Mouse (Mus musculus) pancreas, adult 10 weeks (tissue): ENCODE data around the gene Gm49392. TPM values are rescaled to one million over a fixed set of nuclear protein-coding genes. Genes with fewer than 3 reads are reported as not detected.

Experiments used
- polyA plus RNA-seq: library from polyadenylated mRNA; stranded (reverse); fragments of 350-450 nt; fragmentation: Illumina TruSeq; extraction: RNeasy Lipid Tissue Mini Kit (QIAGEN cat#74804); gene quantifications from one replicate; pipeline ENCODE4 v1.2.3, GENCODE M21; 2015; ENCODE audit warnings: low read depth, low replicate concordance; ENCODE audit not compliant: insufficient read depth

Gene Gm49392
- polyA plus RNA-seq = not detected

GRCm38 (mm10) chr13:60896794-60897193 is at the start of gene Gm49392:
TSS of gene Gm49392 (minus strand) at chr13:60896894.

GRCm38 (mm10) chr13:60941884-60942283 is 45.2 kb upstream of the Gm49392 start, which contains the start of gene Tpbpa:
TSS of gene Tpbpa (minus strand) at chr13:60941984.

GRCm38 (mm10) chr13:60936500-60936901 is 39.8 kb upstream of the Gm49392 start, which contains the start of the genes Gm49391 and Ctla2a:
TSS of gene Gm49391 (minus strand) at chr13:60936571.
TSS of gene Ctla2a (minus strand) at chr13:60936625.

GRCm38 (mm10) chr13:60935490-60935889 is 38.8 kb upstream of the Gm49392 start, which contains the start of gene Gm49393:
TSS of gene Gm49393 (minus strand) at chr13:60935590.

GRCm38 (mm10) chr13:60904780-60905179 is 8.1 kb upstream of the Gm49392 start, which contains the start of gene Tpbpb:
TSS of gene Tpbpb (minus strand) at chr13:60904880.

GRCm38 (mm10) chr13:60897328-60897727 is 634 bp upstream of the Gm49392 start, which contains the start of gene Ctla2b:
TSS of gene Ctla2b (minus strand) at chr13:60897447.

GRCm38 (mm10) chr13:60864281-60864680 is 32.4 kb downstream of the Gm49392 start, which contains the start of gene 4930486L24Rik:
TSS of gene 4930486L24Rik (minus strand) at chr13:60864475.

GRCm38 (mm10) chr13:60802749-60803148 is 93.9 kb downstream of the Gm49392 start, which contains the start of gene Ctsll3:
TSS of gene Ctsll3 (minus strand) at chr13:60802849.

Other genes with a start within 250 kb of the Gm49392 start
- gene BC051665, start 110.5 kb downstream of the Gm49392 start, polyA plus RNA-seq = not detected
- not detected for gene Ctsll3, start 94.0 kb downstream of the Gm49392 start, polyA plus RNA-seq
- not detected for gene 4930486L24Rik, start 32.4 kb downstream of the Gm49392 start, polyA plus RNA-seq
- gene Ctla2b, start 553 bp upstream of the Gm49392 start, polyA plus RNA-seq = 2.4 TPM
- gene Tpbpb, start 8.0 kb upstream of the Gm49392 start, polyA plus RNA-seq = not detected
- gene Gm49393, start 38.7 kb upstream of the Gm49392 start, polyA plus RNA-seq = not detected
- gene Gm49391, start 39.7 kb upstream of the Gm49392 start, polyA plus RNA-seq = 1.7 TPM
- 25.1 TPM for gene Ctla2a, start 39.7 kb upstream of the Gm49392 start, polyA plus RNA-seq
- gene Tpbpa, start 45.1 kb upstream of the Gm49392 start, polyA plus RNA-seq = not detected
- gene Ctsj, start 109.1 kb upstream of the Gm49392 start, polyA plus RNA-seq = not detected
- not detected for gene Ctsq, start 143.7 kb upstream of the Gm49392 start, polyA plus RNA-seq